Mouse (Mus musculus) left cerebral cortex, adult 2 months (tissue): Measurements from ENCODE around the gene Hist1h1t. TPM values are rescaled to one million over a fixed set of nuclear protein-coding genes. Genes with fewer than 3 reads are reported as not detected.
A peak's percentile ranks its signal among the peaks of the same experiment; 100 is the strongest.
"Not testable (repeated sequence)": the region's sequence is repeated elsewhere in the genome, so short reads cannot be mapped to it uniquely, and the experiment has no call there.

Source experiments
- DNase-seq, 2 experiments: peaks; one replicate each; pipeline ENCODE4 v3.0.0; 2021 to 2022; ENCODE audit warnings: low spot score in 2 of 2, mixed read lengths in 1 of 2; ENCODE audit errors: extremely low spot score in 1 of 2
- H3K27ac ChIP-seq: fragments of 200-600 bp; 2 replicates; pipeline ENCODE4 v1.8.1; 2022
- H3K4me3 ChIP-seq: fragments of 200-600 bp; 2 replicates; pipeline ENCODE4 v1.8.1; 2022
- CTCF ChIP-seq: fragments of 200-600 bp; IDR thresholded peaks from 2 replicates; pipeline ENCODE4 v1.8.1; 2022; ENCODE audit warnings: antibody characterized with exemption, mild to moderate bottlenecking, moderate library complexity
- intact Hi-C: fragments of 180-260 bp; cut with DNase I; formaldehyde crosslinking; loops from one replicate; pipeline ENCODE4 v1.15.1; 2025
- total RNA-seq, 2 experiments: library from RNA; stranded (reverse); gene quantifications; 2 replicates each; pipeline ENCODE4 v1.2.3; 2021

The Hist1h1t gene
- total RNA-seq, 2 experiments from 2014 or later, result not detected

DNA sequence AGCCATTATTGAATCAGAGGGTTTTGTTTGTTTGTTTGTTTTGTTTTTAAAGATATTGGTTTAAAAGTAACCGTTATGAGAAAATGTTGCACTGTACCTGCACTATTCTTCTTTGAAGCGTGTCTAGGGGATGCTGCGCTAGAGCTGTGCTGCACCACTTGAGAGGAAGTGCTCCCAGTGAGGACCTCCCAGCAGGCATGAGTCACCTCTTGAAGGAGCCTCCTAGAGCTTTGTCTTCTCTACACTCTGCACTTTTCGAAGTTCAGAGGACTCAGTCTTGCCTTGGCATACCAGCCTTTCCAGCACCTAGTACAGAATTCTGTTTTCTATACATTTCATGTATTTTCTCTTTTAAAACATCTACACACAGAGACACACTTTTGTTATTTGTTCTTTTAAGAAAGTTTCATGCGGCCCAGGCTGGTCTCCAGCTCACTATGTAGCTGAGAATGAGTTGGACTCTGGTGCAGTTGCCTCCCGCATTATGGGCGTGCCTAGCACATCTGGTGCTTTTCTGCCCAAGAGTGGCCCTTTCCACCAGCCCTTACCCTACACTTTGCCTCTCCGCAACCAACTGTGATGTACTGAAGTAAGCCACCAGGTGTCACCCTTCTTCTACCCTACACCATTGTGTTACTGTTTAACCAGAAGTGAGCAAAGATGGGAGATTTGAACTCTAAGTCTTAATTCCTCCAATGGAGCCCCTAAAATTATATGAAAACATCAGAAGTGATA lies 5.3 kb downstream of the Hist1h1t start:
- intact Hi-C loops, result loop anchor here (1.0 kb wide), 1 partner anchor 31 kb away; no protein-coding TSS in a partner anchor
- peak; percentile 90 for TF ChIP-seq CTCF
- Histone ChIP-seq H3K4me3 (no peak overlapping the region), H3K27ac (no peak overlapping the region)
- peak; percentile 65 for DNase-seq

DNA sequence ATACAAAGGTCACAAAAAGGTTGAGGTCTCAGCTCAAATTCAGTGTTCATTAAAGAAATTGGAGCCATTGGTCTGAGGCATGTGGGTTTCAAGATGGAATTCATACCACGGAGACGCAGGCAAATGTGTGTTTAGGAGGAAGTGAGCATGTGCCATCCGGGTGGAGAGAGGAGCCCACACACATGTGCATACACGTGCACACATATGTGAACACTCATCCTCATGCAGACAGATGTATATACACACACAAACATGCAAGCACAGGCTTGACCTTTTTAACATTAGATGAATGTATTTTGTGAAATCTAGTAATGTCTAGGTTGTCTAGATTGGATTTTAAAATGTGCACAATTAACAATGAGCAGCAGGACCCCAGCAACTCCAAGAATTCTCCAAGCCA lies 6.6 kb downstream of the Hist1h1t start:
- intact Hi-C loops, result no loop called here

DNA sequence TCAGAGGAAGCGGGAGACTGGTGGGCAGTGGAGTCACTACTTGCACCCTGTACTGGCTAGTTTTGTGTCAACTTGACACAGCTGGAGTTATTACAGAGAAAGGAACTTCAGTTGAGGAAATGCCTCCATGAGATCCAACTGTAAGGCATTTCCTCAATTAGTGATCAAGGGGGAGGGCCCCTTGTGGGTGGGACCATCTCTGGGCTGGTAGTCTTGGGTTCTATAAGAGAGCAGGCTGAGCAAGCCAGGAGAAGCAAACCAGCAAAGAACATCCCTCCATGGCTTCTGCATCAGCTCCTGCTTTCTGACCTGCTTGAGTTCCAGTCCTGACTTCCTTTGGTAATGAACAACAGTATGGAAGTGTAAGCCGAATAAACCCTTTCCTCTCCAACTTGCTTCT lies 7.2 kb downstream of the Hist1h1t start:
- intact Hi-C loops, DNase-seq, H3K27ac ChIP-seq, H3K4me3 ChIP-seq: not testable (repeated sequence)

More for the DNA sequence above, 6.6 kb downstream of the Hist1h1t start:
- TF ChIP-seq CTCF, result no peak
- no peak overlapping the region for H3K27ac ChIP-seq
- DNase-seq, result no peak
- no peak overlapping the region for H3K4me3 ChIP-seq

DNA sequence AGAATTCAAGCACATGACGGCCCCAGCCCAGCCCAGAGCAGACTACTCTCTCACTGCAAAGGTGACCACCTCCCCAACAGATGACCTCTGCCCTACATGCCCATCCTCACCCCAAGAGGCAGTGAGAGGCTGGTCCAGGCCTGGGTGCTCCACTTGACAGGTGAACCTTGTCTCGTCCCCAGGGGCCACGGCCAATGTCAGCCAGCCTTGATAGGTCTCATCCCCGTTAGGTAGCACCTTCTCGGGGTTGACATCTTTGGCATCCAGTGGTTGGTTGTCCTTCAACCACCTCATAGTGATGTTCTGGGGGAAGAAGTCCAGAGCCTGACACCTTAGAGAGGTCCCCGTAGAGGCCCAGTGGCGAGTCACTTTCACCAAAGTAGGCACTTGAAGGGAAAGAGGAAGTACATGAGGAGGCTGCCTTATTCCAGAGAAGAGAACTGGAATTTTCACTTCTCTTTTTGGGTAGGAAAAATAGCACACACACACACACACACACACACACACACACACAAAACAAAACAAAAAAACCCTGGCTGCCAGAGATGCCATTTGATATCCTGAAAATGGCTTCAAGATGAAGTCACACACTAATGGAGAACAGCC lies 10.2 kb downstream of the Hist1h1t start:
- TF ChIP-seq CTCF, result no peak

DNA sequence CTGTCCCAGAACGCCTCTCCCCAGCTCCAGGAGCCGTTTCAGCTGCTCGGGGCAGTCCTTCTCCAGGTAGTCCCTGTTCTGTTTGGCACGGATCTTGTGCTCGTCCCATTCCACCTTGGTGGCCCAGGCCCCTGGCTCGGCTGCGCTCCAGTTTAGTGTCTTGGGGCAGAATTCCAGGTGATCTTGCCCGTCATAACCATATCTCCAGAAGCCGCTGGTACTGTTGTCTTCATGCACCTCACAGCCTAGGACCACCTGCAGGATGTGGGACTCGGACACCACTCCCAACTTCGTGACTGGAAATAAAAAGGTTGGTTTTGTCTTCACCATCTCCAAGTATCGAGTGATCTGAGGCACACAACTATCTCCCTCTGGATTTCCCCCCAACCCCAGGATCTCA lies 11.2 kb downstream of the Hist1h1t start:
- intact Hi-C loops, result no loop called here
- H3K4me3 ChIP-seq, result no peak overlapping the region
- TF ChIP-seq CTCF, result no peak
- DNase-seq, result no peak
- no peak overlapping the region for H3K27ac ChIP-seq

More for the DNA sequence above, 10.2 kb downstream of the Hist1h1t start:
- Histone ChIP-seq H3K27ac (no peak overlapping the region), H3K4me3 (no peak overlapping the region)
- DNase-seq, result no peak
- intact Hi-C loops, result no loop called here

DNA sequence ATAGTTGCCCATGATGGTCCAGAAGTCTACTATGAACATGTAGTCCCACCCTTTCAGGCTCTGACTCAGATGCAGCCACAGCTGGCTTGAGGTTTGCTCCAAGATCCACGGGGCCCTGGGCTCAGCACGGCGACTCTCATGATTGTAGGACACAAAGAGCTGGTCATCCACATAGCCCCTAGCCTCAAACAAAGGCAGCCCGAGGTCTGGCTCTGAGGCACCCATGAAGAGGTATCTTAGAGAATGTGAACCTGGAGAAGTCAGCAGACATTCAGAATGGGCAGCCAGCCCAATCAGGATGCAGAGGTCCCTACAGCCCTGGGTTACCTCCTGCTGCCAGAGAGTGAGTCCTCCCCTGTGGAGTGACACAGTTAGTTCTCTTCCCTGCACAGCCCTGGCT lies 12.4 kb downstream of the Hist1h1t start:
- no peak for TF ChIP-seq CTCF

DNA sequence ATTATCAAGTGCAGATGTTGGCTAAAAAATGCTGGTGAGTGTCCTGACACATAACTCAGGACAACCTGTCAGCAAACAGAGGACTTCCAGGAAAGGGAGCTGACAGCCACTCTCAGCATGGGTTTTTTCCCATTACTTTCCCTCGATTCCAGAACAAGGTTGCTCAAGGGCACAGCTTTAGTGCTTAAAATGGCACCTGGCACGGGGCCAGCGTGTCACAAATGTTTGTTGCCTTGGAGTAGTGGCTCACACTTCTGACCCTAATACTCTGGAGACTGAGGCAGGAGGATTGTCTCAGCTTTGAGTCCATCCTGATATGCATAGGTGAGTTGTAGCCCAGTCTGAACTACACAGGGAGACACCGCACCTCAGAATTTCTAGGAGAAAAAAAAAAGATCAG lies 13.0 kb downstream of the Hist1h1t start:
- DNase-seq, result no peak
- no peak overlapping the region for H3K4me3 ChIP-seq
- TF ChIP-seq CTCF, result no peak
- no peak overlapping the region for H3K27ac ChIP-seq
- intact Hi-C loops, result no loop called here

More for the DNA sequence above, 12.4 kb downstream of the Hist1h1t start:
- no peak for DNase-seq
- intact Hi-C loops, result no loop called here
- Histone ChIP-seq H3K27ac (no peak overlapping the region), H3K4me3 (no peak overlapping the region)

DNA sequence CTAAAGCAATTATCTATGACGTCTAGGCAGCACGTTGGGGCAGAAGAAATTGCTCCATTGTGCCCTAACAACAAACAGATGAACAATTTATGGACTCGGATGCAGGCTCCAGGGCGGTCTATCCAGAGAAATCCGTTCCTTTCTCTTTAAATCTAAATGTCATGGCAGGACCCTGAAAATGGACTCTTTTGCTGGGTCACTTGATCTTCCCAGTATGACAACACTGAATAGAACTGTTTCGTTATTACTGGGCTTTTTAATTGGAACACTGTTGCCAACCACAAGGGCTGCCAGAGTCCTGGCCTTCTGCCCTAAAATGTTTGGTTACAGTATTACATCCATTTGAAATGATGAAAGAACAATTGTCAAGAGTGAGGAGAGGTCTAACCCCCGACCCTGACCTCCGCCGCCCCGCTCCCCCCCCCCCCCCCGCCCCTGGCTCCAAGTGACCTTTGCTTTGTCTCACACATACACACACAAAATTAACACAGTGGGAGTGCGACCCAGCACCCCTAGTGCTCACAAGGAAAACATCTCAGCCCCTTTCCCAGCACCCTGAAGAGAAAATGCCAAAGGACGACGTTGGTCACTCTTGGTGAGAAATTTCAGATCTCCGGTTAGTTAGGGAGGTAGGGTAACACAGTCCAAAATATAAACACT lies 14.2 kb downstream of the Hist1h1t start:
- Histone ChIP-seq H3K4me3 (peak overlapping the region; percentile 56), H3K27ac (peak overlapping the region; percentile 47; the same call in 1 of the 2 replicates)
- no peak for TF ChIP-seq CTCF
- intact Hi-C loops, result no loop called here
- DNase-seq, result no peak

DNA sequence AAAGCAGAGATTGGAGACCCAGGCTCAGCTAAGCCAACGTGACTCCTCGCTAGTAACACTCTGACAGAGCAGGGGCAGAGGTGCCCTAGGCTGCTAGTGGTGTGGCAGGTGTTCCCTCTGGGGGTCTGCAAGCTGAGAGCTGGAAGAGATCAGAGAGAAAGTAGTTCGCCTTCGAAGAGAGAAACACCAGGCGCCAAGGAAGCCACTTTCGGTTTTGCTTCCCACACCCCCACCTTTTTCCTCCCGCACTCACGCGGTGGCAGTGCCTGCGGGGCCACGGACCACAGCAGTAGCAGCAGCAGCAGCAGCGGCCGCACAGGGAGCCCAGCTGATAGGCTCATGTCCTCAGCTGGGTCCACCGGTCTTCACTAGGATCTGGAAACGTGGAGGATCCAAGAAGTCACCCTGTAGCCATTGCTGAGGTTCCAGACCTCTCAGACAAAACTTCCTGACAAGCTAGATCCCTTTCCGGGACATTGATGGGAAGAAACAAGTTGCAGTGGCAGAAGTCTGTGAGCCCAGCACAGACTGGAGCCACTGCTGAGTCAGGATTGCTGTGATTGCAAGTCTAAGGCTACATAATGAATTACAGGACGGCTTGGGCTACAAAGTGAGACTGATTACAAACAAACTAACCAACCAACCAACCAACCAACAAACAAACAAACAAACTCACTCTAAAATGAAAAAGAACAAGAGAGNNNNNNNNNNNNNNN lies 14.9 kb downstream of the Hist1h1t start, which contains the start of gene Hfe:
Hfe (minus strand) TSS at position 481 of the 716 bp plus-strand sequence.
- TF ChIP-seq CTCF, result no peak
- Histone ChIP-seq H3K27ac (peak within 1 kb of the TSS; percentile 47; the same call in 1 of the 2 replicates), H3K4me3 (peak within 1 kb of the TSS; percentile 56)
- DNase-seq, result peak in 1 of 2 experiments; percentile 31
- intact Hi-C loops, result no loop called here

DNA sequence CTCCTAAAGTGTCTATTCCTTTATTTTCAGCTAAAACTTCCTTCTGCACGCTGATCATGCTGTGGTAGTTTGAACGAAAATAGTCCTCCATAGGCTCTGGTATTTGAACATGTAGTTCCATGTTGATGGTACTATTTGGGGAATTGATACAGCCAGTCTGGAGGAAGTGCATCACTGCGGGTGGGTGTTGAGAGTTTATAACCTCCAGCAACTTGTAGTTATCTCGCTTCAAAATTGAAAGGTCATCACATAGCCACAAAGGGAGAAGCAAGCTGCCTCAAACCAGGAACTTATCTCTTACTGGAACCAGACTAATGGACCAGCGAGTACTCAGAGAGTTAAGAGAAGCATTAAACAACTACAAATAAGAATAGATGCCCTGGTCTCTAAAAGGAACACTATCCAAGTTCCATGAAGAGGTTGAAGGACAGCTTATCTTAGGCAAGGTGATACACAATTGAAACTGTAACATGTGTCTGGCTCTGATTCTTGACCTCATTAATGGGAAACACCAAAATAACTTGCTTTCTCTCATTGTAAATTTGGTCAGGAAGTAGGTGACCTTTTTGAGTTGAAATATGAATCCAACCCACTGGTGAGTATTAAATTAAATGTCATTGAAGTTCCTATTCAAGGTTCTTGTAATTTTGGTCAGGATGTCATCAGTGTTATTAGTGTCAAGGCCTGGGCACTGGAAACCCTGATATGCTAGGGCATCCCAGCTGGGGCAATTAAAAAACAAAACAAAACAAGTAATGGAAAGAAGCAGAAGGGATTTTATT lies 20.8 kb downstream of the Hist1h1t start:
- intact Hi-C loops, result no loop called here
- no peak for DNase-seq
- no peak for TF ChIP-seq CTCF
- Histone ChIP-seq H3K4me3 (no peak overlapping the region), H3K27ac (no peak overlapping the region)

DNA sequence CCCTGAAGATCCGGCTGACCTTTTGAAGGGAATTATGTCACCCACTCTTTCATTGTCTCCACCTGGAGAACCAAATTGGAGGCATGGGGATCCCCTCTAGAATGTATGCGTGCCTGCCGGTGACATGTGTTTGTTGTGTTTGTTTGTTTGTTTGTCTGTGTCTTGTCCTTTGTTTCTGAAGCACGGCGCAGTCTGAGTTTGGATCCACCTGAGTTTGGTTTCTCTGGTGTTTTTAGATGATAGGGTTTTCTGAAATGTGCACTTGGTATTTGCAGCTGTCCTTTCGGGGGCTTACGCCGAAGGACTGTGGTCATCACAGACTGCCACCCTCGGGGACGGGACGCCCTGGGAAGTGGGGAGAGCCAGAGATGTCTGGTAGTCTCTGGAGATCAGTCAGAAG lies 21.6 kb downstream of the Hist1h1t start:
- no peak for DNase-seq
- Histone ChIP-seq H3K4me3 (no peak overlapping the region), H3K27ac (no peak overlapping the region)
- intact Hi-C loops, result no loop called here
- TF ChIP-seq CTCF, result no peak

DNA sequence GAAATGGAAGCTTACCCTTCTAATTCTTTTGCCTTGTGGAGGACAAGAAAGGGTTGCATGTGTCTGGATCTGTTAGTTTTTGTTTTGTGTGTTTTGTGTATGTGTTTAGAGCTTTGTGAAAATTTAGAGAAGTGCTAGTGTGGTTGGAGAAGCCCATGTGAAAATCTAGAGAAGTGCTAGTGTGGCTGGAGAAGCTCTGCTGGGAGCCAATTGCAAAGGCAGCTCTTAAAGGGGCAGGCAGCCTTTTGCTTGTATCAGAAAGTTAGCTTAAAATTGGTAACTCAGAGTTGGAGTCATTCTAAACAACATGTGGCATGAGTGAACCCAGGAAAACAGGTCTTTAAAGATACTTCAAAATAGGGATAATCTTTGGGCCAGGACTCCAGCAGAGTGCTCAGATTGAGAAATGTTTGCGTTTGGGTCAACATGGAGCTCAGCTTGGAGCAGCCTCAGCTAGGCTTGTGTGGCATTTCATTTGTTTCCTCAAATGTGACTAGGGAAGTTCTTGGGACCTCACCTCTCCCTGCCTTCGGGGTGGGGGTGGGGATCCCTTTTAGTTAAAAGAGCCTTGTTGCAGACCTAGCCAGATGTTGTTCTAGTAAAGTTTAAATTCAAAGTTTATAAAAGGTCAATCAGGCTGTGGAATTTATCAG lies 22.1 kb downstream of the Hist1h1t start:
- intact Hi-C loops, H3K27ac ChIP-seq, DNase-seq, H3K4me3 ChIP-seq: not testable (repeated sequence)
